Mouse (Mus musculus): ENCODE data around the gene Acy3.

Gene Acy3

GRCm38 (mm10) chr19:3975866-3976265, 10.5 kb upstream of the Acy3 start:
- no peak for DNase-seq

DNA sequence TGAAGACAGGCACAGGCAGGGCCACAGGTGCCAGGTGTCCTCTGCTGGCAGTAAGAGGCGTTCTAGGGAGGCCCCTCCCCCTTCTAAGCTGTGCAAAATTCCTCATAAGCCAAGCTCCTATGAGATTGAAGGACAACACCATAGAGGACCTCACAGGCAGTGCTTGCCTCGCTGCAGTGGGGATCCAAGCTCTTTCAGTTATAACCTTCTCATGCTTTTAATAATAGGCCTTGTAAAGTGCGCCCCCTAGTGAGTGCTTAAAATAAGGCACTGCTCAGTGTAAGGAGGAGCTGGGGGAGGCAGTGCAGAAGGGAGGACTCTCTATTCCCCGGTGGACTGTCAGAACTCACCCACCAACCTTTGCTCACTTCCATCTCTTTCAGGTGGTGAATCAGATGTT, 6.1 kb upstream of the Acy3 start:
- DNase-seq: peak; percentile 83

GRCm38 (mm10) chr19:3980917-3981316, 5.5 kb upstream of the Acy3 start:
- DNase-seq: no peak

DNA sequence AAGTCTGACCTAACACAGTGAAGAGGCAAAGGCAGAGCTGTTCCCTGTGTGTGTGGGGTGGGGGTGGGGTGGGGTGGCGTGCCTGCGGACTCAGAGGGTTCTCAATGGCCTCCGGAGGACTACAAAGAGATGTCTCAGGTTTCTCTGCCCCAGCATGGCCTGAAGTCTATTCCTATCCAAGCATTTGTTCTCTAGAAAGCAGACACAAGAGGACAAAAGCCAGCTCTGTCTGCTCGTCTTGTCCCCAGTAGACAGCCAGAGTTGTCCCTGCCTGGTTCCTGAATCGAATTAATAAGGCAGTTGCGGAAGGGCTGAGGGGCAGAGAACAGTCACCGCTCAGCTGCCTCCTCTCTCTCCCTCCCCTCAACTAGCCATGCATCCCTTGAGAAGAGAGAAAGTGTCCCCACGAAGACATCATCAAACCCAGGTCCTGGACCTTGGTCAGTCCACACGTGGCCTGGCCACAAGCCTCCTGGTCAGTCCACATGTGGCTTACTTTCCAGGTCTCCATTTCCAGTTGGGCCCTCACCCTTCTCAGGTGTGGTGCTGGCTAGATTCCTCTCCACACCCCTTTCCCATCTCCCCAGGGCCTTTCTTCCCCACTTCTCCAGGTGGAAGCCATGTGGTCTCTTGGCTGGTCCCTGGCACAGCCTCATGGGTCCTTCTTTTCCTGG, 2.7 kb upstream of the Acy3 start:
- DNase-seq: no peak

DNA sequence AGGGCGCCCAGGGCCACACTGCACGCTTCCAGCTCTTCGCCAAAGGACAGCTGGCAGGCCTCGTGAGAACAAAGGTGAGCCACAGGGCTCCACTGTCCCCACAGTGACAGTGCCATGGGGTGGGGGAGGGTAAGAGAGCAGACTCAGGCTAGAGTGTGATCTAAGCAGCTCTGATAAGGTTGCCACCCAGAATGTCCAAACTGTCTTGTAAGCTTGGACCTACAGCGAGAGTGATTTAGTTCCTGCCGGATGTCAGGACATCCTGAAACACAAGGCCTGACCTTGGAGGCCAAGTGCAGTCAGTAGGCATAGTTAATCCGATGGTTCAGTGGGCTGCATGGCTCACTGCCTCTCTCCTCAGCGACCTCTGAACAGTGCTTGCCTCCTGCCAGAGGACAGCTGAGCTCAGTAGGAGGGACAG, 1.1 kb upstream of the Acy3 start:
- DNase-seq: no peak

- no peak for DNase-seq
These were observed 1.7 kb downstream of the Acy3 start for GRCm38 (mm10) chr19:3988066-3988465.

- DNase-seq: no peak
These were observed 2.4 kb downstream of the Acy3 start for GRCm38 (mm10) chr19:3988750-3989149.

DNA sequence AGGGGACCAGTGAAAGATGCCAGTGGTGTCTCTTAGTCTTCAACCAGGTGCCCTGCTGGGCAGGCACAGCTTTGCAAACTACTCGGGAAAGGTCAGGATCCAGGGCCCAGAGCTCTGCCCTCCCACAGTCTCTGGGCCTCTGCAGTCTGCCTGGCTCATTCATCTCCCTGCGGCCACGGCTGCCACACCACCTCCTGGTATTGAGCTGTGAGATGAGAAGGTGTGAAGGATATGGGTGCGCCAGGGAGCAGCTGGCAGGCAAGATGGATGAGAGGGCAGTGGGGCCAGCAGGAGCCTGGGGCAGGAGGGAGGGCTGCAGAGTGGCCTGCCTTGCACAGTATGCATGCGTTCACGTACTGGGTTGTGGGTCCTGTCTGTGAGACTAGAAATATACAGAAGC, 4.4 kb downstream of the Acy3 start:
- no peak for DNase-seq

- no peak for DNase-seq
These were observed 5.2 kb downstream of the Acy3 start for GRCm38 (mm10) chr19:3991562-3991961.

- DNase-seq: no peak
These were observed 5.6 kb downstream of the Acy3 start for GRCm38 (mm10) chr19:3991966-3992365.

DNA sequence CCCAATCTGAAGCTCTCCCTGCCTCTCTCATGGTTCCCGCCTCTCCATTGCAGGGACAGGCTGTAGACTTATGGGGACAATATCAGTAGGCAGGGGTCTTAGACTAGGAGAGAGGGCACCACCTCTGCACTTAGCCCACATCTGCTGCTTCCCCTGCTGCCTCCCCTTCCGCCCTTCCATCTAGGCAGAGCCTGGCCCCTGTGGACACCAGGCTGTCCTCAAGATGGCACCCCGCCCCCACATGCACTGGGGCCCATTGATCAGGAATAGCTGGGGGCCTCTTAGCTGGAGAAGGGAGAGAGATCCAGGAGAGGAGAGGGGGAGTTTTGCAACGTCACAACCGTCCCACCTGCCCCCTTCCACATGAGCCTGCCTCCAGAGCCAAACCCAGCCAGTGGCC, 6.0 kb downstream of the Acy3 start, which contains the start of gene Tbx10:
Gene Tbx10, plus strand, starts transcription at position 337 of the 400 bp plus-strand sequence.
- no peak for DNase-seq

DNA sequence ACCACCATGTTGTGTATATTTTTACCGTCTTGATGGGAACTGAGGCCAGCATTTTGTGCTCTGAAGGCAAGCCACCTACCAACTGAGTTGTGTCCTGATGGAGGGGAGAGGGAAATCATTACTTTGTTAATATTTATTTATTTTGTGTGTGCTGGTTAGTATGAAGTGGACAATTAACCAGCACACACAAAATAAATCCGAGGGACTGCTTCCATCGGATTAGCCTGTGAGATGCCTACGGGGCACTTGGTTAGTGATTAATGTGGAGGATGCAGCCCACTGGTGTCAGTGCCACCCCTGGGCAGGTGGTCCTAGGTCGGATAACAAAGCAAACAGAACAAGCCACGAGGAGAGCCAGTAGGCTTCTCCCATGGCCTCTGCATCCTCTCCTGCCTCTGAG, 8.6 kb downstream of the Acy3 start:
- no peak for DNase-seq

GRCm38 (mm10) chr19:3995505-3995904, 9.1 kb downstream of the Acy3 start:
- no peak for DNase-seq

GRCm38 (mm10) chr19:3996106-3996505, 9.7 kb downstream of the Acy3 start:
- no peak for DNase-seq

DNA sequence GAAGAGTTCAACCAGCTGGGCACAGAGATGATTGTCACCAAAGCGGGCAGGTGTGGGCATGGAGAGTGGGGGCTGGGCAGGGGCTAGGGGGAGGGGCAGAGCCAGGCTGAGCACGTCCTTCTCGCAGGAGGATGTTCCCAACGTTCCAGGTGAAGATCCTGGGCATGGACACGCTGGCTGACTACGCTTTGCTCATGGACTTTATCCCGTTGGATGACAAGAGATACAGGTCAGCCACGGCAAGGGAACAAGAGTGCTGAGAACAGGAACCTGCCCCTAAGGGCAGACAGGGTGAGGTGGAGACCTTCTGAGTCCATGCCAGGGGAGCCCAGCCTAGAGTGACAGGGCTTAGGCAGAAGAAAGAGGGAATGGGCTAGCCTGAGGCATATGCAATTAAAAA, 10.4 kb downstream of the Acy3 start:
- no peak for DNase-seq

- no peak for DNase-seq
These were observed 10.9 kb downstream of the Acy3 start for GRCm38 (mm10) chr19:3997231-3997630.

- no peak for DNase-seq
These were observed 12.0 kb downstream of the Acy3 start for GRCm38 (mm10) chr19:3998335-3998734.

- DNase-seq: no peak
These were observed 12.9 kb downstream of the Acy3 start for GRCm38 (mm10) chr19:3999121-3999730.

DNA sequence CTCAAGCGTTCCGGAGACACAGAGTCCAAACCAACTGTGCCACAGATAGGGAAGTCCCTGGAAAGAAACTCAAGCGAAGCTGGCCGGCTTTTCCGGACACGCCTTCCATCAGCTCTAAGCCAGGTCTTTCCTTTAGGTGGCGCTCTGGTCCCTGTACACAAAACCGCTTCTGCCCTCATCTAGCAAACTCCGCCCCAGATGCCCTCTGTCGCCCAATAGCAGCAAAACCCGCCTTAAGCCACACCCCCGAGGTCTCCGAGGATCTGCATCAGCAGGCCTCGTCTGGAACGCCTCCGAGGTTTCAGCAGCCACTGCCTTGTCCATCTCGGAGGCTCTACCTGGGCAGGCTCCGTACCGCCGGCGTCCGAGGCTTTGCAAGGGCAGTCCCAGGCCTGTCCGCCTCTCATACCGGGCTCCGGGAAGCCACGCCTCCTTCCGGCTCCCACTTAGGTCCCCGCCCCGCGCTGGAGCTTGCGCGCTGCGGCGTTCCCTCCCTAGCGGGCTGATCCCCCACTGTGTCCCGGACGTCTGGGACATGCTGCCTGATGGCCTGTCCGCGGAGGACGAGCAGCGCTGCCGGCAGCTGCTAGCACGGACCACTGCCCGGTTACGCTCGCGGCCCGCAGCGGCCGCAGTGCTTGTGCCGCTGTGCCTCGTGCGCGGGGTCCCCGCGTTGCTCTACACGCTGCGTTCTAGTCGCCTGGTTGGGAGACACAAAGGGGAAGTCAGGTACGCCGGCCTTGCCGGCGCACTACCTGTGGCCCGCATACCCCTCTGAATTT, 13.9 kb downstream of the Acy3 start, which contains the start of the genes Nudt8 and Gm49405:
Gene Nudt8, plus strand, starts transcription at position 462 of the 782 bp plus-strand sequence.
Gene Gm49405, plus strand, starts transcription at position 508 of the 782 bp plus-strand sequence.
- peak; percentile 98 for DNase-seq

DNA sequence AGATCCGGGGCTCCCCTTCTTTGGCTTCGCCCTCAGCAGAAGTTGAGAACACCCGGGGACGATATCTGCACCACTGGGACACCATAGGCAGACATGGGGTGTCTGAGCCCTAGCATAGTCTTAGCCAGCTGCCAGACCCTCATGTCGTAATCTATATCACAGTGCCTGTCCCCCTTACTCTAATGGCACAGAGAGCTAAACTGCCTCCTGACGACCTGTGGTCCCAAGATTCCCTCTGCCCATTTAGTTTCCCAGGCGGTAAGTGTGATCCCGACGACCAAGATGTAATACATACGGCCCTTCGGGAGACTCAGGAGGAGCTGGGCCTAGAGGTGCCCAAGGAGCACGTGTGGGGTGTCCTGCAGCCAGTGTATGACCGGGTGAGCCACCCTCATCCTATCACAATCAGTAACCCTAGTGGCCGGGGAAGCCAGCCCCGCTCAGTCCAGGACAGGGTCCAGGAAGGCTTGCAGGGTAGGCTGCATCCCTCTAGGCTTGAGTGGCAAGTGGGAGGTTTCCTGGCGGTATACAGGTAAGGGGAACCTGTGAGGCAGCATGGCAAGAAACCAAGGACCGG, 14.7 kb downstream of the Acy3 start:
- DNase-seq: no peak

DNA sequence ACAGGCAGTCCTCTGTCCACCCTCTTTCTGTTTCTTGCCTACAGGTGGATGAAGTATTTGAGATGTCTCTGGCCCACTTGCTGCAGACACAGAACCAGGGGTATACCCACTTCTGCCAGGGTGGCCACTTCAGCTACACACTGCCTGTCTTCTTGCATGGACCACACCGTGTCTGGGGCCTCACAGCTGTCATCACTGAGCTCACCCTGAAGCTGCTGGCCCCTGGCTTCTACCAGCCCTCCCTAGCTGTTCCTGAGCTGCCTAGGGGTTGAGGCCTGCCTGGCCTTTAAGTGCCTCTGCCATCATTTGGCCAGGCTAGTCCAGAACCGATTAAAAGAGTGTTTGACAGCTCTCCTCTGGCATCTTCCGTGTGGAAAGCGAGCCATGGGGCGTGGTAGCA, 15.4 kb downstream of the Acy3 start:
- DNase-seq: no peak

GRCm38 (mm10) chr19:4003112-4003511, 16.7 kb downstream of the Acy3 start, which contains the start of gene Doc2g:
Doc2g (plus strand) TSS chr19:4003313.
- DNase-seq: no peak

DNA sequence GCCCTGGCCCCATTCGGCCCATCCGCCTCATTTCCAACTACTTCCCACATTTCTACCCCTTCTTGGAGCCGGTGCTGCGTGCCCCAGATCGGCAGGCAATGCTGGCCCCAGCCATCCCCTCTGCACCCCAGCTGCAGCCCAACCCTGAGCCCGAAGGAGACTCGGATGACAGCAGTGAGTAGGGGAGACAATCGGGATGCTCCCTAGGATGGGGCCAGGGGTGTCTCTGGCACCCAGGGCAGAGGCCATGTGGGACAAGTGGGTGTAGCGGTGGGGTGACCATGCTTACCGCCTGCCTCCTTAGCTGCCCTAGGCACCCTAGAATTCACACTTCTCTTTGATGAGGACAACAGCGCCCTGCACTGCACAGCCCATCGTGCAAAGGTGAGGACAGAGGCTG, 17.3 kb downstream of the Acy3 start:
- no peak for DNase-seq

Measured in cerebellum, adult 8-10 months (tissue).